Mouse (Mus musculus) embryonic fibroblast, embryonic 13.5 days (primary cell): ENCODE data around the gene Nup35. TPM values are rescaled to one million over a fixed set of nuclear protein-coding genes. Genes with fewer than 3 reads are reported as not detected.

Experiments used
- H3K27ac ChIP-seq: 2 replicates; pipeline ENCODE4 v1.5.1; 2012; ENCODE audit warnings: low read length, control low read depth, inconsistent platforms; ENCODE audit not compliant: insufficient read depth
- H3K4me1 ChIP-seq: 2 replicates; pipeline ENCODE4 v1.6.1; 2011; ENCODE audit warnings: low read length; ENCODE audit not compliant: control insufficient read depth, insufficient read depth
- H3K4me3 ChIP-seq: 2 replicates; pipeline ENCODE4 v1.5.1; 2011; ENCODE audit warnings: mild to moderate bottlenecking, control low read depth, low read length; ENCODE audit not compliant: insufficient read depth
- CTCF ChIP-seq: IDR thresholded peaks from 2 replicates; pipeline ENCODE4 v1.5.1; 2011; ENCODE audit warnings: mild to moderate bottlenecking, control low read depth, low read length, moderate library complexity, borderline replicate concordance; ENCODE audit not compliant: insufficient read depth
- POLR2A ChIP-seq: IDR thresholded peaks from 2 replicates; pipeline ENCODE4 v1.6.1; 2011; ENCODE audit warnings: low read depth, mild to moderate bottlenecking, control low read depth, low read length, moderate library complexity
- polyA plus RNA-seq: library from polyadenylated mRNA; stranded (reverse); fragments of >200 nt; gene quantifications from 2 replicates; pipeline ENCODE4 v1.2.4, GENCODE M21; 2011; ENCODE audit warnings: low read depth; ENCODE audit not compliant: missing spikeins, insufficient read length

The Nup35 gene
- polyA plus RNA-seq, 1 experiment: 39.1 TPM

DNA sequence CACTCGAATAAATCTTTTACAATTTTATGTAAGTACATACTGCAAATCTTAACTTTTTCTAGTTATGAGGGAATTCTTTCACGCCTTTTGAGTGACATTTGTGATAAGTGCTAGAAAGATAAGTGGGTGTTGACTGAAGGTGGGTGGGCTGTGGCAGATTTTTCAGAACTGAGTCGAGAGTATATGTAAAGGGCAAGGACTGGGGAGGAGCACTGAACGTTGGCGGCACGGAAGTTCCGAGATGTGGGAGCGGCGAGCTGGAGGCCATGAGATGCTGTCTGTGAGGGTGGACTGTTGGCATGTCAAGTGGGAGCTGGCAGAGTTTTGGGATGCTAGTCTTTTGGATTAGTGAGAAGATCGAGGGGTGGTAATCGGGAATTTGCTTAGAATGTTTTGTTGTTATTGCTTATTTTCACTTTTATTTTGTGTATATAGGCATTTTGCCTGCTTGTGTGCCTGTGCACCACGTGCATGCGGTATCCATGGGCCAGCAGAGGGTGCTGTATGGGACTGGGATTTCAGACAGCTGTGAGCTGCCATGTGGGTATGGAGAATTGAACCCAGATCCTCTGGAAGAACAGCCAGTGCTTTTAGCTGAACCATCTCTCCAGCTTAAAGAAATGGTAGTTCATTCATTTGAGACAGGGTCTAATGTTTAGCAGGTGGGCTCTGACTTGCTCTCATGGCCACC lies 15.4 kb downstream of the Nup35 start:
- Histone ChIP-seq H3K4me3 (no peak overlapping the region), H3K4me1 (no peaks in the 10 kb centered on the region), H3K27ac (no peak overlapping the region)
- TF ChIP-seq CTCF (no peak), POLR2A (no peak)

DNA sequence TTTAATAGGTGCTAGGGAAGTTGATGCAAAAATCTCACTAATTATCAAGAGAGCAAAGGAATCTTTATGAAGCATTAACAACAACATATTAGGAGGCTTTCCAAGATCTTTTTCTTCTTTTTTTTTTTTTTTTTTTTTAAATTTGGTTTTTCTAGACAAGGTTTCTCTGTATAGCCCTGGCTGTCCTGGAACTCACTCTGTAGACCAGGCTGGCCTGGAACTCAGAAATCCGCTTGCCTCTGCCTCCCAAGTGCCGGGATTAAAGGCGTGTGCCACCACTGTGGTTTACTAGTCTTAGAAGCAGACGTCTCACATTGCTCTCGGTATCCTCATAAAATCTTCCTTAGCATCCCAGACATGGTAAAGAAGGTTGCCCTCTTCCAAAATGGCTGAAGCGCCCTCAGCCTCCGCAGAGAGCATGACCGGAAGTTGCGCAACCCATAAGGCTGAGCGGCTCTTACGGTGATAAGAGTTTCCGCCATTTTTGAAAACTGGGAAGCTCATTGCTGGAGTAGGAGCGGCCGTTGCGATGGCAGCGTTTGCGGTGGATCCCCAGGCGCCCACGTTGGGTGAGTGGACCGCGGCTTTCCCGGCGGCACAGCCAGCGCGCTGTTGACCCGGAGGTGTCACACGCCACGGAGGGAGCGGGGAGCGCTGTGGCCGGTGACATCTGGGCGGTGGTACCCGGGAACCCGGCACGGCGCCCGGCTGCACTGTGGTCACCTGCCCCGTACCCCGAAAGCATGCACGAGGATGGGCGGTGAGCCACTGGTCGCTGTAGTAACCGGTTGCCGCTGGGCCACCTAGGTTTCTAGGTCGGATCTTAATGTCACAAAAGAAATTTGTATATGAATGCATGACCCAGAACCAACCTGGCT lies 21.6 kb downstream of the Nup35 start:
- Histone ChIP-seq H3K4me1 (peaks cover 3% of the 10 kb centered on the region; the same call in 1 of the 2 replicates), H3K4me3 (peak overlapping the region; percentile 68), H3K27ac (no peak overlapping the region)

DNA sequence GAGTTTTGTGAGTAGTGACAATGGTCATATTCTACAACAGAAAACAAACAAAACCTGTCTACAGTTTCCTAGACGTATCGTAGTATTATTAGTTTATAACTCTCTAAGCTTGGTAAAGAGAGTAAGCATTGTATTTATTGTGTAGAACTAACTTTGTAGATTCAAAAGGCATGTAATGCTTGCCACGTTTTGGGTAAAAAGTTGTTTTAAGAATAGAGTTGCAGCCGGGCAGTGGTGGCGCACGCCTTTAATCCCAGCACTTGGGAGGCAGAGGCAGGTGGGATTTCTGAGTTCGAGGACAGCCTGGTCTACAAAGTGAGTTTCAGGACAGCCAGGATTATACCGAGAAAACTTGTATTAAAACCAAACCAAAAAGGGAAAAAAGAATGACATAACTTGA lies 22.4 kb downstream of the Nup35 start:
- TF ChIP-seq POLR2A: no peak
- no peak for TF ChIP-seq CTCF
- Histone ChIP-seq H3K4me3 (peak overlapping the region; percentile 68), H3K4me1 (peaks cover 3% of the 10 kb centered on the region; the same call in 1 of the 2 replicates), H3K27ac (no peak overlapping the region)

More for the DNA sequence above, 21.6 kb downstream of the Nup35 start:
- TF ChIP-seq CTCF: no peak
- peak; percentile 49; the same call in 1 of the 2 replicates for TF ChIP-seq POLR2A

DNA sequence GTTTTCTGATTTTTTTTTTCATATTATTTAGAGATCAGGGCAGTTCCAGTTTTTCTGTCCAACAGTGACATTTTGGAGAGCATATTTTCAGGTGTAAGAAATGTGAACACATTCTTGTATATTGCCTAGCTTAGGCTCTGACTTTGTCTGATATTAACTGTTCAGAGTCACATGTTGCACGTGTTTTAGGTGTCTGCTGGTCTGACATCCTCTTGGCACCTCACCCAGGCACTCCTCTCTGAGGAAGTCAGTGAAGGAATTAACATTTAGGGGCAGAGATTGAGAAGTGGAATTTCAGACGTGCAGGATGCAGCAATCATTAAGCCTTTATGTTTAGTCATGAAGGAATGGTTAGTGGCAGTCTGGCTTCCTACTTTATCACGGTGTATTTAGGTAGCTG lies 22.8 kb downstream of the Nup35 start:
- TF ChIP-seq POLR2A: no peak
- no peak for TF ChIP-seq CTCF
- H3K4me3 ChIP-seq: peak overlapping the region; percentile 68

DNA sequence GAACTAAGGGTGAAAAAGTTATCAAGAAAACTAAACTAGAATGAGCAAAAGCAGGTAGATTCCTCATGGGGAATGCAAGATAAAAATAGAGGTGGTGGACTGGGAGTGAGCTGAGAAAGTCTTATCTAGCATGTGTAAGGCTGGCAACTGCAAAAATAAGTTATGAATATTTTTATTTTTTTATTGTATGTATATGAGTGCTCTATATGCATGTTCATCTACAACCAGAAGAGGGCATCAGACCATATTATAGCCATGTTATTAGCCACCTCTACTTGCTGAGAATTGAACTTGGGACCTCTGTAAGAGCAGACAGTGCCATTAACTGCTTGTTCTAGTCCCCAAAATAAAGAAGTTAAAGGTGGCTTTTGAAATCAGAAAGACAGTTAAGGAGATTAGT lies 44.4 kb downstream of the Nup35 start:
- TF ChIP-seq CTCF (no peak), POLR2A (no peak)
- Histone ChIP-seq H3K27ac (no peak overlapping the region), H3K4me1 (no peaks in the 10 kb centered on the region), H3K4me3 (no peak overlapping the region)

More for the DNA sequence above, 22.8 kb downstream of the Nup35 start:
- Histone ChIP-seq H3K27ac (no peak overlapping the region), H3K4me1 (peaks cover 3% of the 10 kb centered on the region; the same call in 1 of the 2 replicates)

DNA sequence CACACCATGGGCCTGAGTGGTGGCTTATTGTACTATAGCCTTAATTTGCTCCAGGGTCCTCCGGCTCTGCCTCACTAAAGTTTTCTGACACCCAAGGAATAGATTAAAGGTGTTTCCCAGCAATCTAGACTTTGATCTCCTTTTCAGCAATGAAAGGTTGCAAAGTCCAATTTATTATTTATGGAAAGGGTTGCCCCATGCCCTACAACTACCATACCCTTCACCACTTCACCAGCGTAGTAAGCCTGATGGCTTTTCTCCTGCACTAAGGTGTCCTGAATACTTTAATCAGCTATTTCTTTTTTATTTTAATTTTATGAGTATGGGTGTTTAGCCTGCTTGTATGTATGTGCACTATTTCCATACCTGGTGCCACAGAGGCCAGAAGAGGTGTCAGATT lies 45.6 kb downstream of the Nup35 start:
- no peak for TF ChIP-seq CTCF
- no peak for TF ChIP-seq POLR2A
- Histone ChIP-seq H3K4me1 (no peaks in the 10 kb centered on the region), H3K27ac (no peak overlapping the region), H3K4me3 (no peak overlapping the region)

DNA sequence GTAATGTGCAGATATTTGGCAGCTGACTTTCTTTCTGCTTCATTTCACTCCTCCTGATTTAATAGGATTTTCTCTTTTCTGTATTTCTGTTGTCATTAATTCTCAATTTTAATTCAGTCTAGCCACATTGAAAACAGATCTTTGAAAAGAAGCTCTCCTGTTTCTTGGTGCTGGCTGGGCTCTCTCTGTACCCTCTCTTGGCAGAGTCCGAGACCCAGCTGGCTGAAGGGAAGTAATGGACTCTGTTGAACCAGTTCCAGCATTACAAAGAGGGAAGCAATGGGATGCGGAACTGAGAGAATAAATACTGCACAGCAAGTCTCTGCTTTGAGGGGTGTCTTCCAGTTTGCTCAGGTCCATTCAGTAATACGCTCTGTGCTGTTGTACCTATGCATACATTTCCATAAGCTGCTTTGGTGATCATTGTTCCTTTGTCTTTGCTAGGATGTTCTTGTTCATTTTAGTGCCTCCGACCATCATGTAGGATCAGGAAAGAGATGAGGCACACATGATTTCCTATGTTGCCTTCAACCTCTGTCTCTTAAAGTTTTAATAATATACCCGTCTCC lies 50.4 kb downstream of the Nup35 start:
- no peak overlapping the region for H3K27ac ChIP-seq
- TF ChIP-seq POLR2A (no peak), CTCF (no peak)
- H3K4me1 ChIP-seq: no peaks in the 10 kb centered on the region
- no peak overlapping the region for H3K4me3 ChIP-seq

DNA sequence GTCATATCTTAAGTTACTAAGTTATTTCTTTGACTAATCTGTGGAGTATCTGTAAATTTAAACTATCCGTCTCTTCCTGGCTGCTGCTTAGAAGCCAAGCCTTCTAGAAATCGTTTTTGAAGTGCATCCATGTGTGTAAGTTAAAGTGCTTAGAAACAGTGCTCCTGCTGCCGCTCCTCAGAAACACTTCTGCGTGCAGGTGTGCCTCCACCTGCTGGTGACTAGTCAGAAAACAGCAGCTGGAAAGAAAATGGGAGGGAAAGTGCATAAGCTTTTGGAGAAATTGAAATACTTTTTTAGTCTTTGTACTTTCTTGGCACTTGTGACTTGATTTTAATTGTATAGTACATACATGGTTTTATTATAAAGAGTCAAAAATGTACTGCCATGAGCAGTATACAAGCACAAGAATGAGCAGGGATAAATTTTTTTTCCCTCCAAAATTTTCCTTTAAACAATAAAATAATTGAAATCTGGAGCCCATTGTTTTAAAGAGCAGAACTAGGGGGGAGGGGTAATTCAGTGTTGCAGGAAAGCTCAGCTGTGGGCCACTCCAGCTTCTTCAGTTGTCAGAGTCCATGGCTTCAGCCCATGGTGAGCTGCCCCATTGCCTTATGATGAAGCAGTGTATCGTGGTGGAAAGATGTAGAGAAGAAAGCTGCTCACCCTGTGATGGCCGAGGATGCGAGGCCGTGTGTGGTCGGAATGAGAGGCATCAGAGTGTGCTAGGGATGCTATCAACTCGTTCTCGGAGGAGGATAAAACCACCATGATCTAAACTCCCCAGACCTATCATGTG lies 53.0 kb downstream of the Nup35 start:
- Histone ChIP-seq H3K27ac (no peak overlapping the region), H3K4me1 (no peaks in the 10 kb centered on the region), H3K4me3 (no peak overlapping the region)
- TF ChIP-seq POLR2A (no peak), CTCF (peak; percentile 19; the same call in 1 of the 2 replicates)

DNA sequence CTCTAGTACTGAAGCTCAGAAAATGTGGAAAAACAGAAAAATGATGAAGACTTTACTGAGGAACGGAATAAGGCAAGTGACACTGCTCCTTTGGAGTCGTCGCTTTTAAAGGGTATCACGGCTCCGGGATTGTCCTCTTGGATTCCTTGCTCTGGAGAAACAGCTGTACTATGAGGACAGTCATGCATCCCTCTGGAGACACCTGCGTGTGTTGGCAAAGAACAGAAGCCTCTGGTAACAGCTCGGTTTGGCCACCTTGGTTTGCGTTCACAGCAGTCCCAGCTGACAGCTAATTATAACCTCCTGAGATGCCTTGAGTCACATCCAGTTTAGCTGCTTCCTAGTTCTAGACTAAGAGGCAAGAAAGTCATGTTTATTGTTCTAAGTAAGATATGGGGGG lies 61.8 kb downstream of the Nup35 start:
- H3K4me1 ChIP-seq: no peaks in the 10 kb centered on the region
- H3K4me3 ChIP-seq: no peak overlapping the region
- no peak overlapping the region for H3K27ac ChIP-seq
- TF ChIP-seq POLR2A (no peak), CTCF (no peak)
